Mouse (Mus musculus) myocyte (in vitro differentiated cells): ENCODE measurements around the gene Slco2b1. TPM values are rescaled to one million over a fixed set of nuclear protein-coding genes. Genes with fewer than 3 reads are reported as not detected.

Experiments
- H3K27me3 ChIP-seq: one replicate; pipeline ENCODE4 v1.6.1; 2011; ENCODE audit not compliant: control insufficient read depth, insufficient read depth, insufficient read length
- H3K36me3 ChIP-seq: one replicate; pipeline ENCODE4 v1.6.1; 2011; ENCODE audit not compliant: control insufficient read depth, insufficient read depth
- H3K4me2 ChIP-seq: one replicate; pipeline ENCODE4 v1.6.1; 2011; ENCODE audit warnings: low read depth, control low read depth
- H3K4me3 ChIP-seq: one replicate; pipeline ENCODE4 v1.5.1; 2011; ENCODE audit warnings: mild to moderate bottlenecking, control low read depth, moderate library complexity
- H3K79me2 ChIP-seq: one replicate; pipeline ENCODE4 v1.6.1; 2011; ENCODE audit not compliant: control insufficient read depth, insufficient read depth
- H3ac ChIP-seq: one replicate; pipeline ENCODE4 v1.6.1; 2011; ENCODE audit not compliant: control insufficient read depth, insufficient read length
- CEBPB ChIP-seq: IDR thresholded peaks from 2 replicates; pipeline ENCODE4 v1.6.1; 2011; ENCODE audit warnings: mild to moderate bottlenecking, moderate library complexity; ENCODE audit not compliant: poor library complexity, insufficient read depth, severe bottlenecking
- E2F4 ChIP-seq: IDR thresholded peaks from one replicate; pipeline ENCODE4 v1.6.1; 2011; ENCODE audit warnings: mild to moderate bottlenecking, control low read depth, moderate library complexity; ENCODE audit not compliant: insufficient read depth
- MAX ChIP-seq: IDR thresholded peaks from one replicate; pipeline ENCODE4 v1.6.1; 2011; ENCODE audit warnings: low read depth, mild to moderate bottlenecking, control low read depth
- MYOD1 ChIP-seq, 3 experiments: IDR thresholded peaks; one replicate each; pipeline ENCODE4 v1.6.1; 2011; ENCODE audit warnings: control low read depth in 2 of 3, low read depth in 2 of 3, mild to moderate bottlenecking in 2 of 3, moderate library complexity in 1 of 3; ENCODE audit not compliant: insufficient read length in 2 of 3, control insufficient read depth in 1 of 3
- MYOG ChIP-seq, 3 experiments: IDR thresholded peaks; one replicate each; pipeline ENCODE4 v1.6.1; 2011; ENCODE audit warnings: control low read depth in 2 of 3, low read depth in 2 of 3, mild to moderate bottlenecking in 2 of 3; ENCODE audit not compliant: insufficient read length in 2 of 3, control insufficient read depth in 1 of 3, insufficient read depth in 1 of 3
- POLR2A ChIP-seq: IDR thresholded peaks from one replicate; pipeline ENCODE4 v1.6.1; 2011; ENCODE audit warnings: low read depth, mild to moderate bottlenecking, control low read depth, moderate library complexity; ENCODE audit not compliant: insufficient read length
- POLR2AphosphoS2 ChIP-seq: IDR thresholded peaks from one replicate; pipeline ENCODE4 v1.6.1; 2011; ENCODE audit warnings: low read depth, control low read depth; ENCODE audit not compliant: insufficient read length
- REST ChIP-seq: IDR thresholded peaks from one replicate; pipeline ENCODE4 v1.6.1; 2011; ENCODE audit warnings: mild to moderate bottlenecking, control low read depth, moderate library complexity; ENCODE audit not compliant: insufficient read depth, insufficient read length
- SRF ChIP-seq: IDR thresholded peaks from one replicate; pipeline ENCODE4 v1.6.1; 2011; ENCODE audit warnings: low read depth; ENCODE audit not compliant: control insufficient read depth, insufficient read length
- TCF12 ChIP-seq: IDR thresholded peaks from one replicate; pipeline ENCODE4 v1.6.1; 2011; ENCODE audit warnings: mild to moderate bottlenecking, control low read depth; ENCODE audit not compliant: poor library complexity, insufficient read depth, severe bottlenecking
- TCF3 ChIP-seq: IDR thresholded peaks from one replicate; pipeline ENCODE4 v1.6.1; 2011; ENCODE audit warnings: low read depth, control low read depth; ENCODE audit not compliant: insufficient read length
- USF1 ChIP-seq: IDR thresholded peaks from one replicate; pipeline ENCODE4 v1.6.1; 2011; ENCODE audit warnings: low read depth, mild to moderate bottlenecking, control low read depth, moderate library complexity
- polyA plus RNA-seq: library from polyadenylated mRNA; unstranded; fragments of >200 nt; fragmentation: generic; extraction: Trizol; gene quantifications from one replicate; pipeline ENCODE4 v1.2.1, GENCODE M21; 2012; ENCODE audit warnings: missing spikeins

Slco2b1 gene
- polyA plus RNA-seq, 1 experiment = 0.01 TPM

GRCm38 (mm10) chr7:99712431-99712830 lies 1.3 kb upstream of the Slco2b1 start:
- H3K4me2 ChIP-seq = no peak overlapping the region
- H3K79me2 ChIP-seq = no peaks in the 10 kb centered on the region
- H3K4me3 ChIP-seq = no peak overlapping the region
- TF ChIP-seq REST = no peak
- peaks cover 14% of the 10 kb centered on the region for H3K27me3 ChIP-seq
- no peak overlapping the region for H3ac ChIP-seq
- H3K36me3 ChIP-seq = no peaks in the 10 kb centered on the region

GRCm38 (mm10) chr7:99710476-99710875 lies 664 bp downstream of the Slco2b1 start:
- peaks cover 23% of the 10 kb centered on the region for H3K27me3 ChIP-seq
- TF ChIP-seq CEBPB (no peak), MAX (no peak), POLR2A (no peak)
- no peak overlapping the region for H3ac ChIP-seq
- no peaks in the 10 kb centered on the region for H3K36me3 ChIP-seq
- H3K79me2 ChIP-seq = no peaks in the 10 kb centered on the region
- no peak overlapping the region for H3K4me2 ChIP-seq
- H3K4me3 ChIP-seq = no peak overlapping the region

- no peak overlapping the region for H3K4me2 ChIP-seq
- H3ac ChIP-seq = no peak overlapping the region
- H3K27me3 ChIP-seq = peaks cover 23% of the 10 kb centered on the region
- no peaks in the 10 kb centered on the region for H3K79me2 ChIP-seq
- no peaks in the 10 kb centered on the region for H3K36me3 ChIP-seq
- no peak overlapping the region for H3K4me3 ChIP-seq
- TF ChIP-seq SRF = no peak
- TF ChIP-seq CEBPB = no peak
- no peak for TF ChIP-seq TCF3
- no peak for TF ChIP-seq E2F4
- no peak for TF ChIP-seq POLR2A
- no peak for TF ChIP-seq MAX
- TF ChIP-seq MYOG (IDR thresholded peaks at IDR 0.05; ENCODE audit: control insufficient read depth in 1 of 3, insufficient read depth in 1 of 3, insufficient read length in 2 of 3, low read depth in 2 of 3) = no peak
- TF ChIP-seq REST = no peak
- no peak for TF ChIP-seq USF1
- TF ChIP-seq MYOD1 (IDR thresholded peaks at IDR 0.05; ENCODE audit: control insufficient read depth in 1 of 3, insufficient read length in 2 of 3, low read depth in 2 of 3) = no peak
- no peak for TF ChIP-seq POLR2AphosphoS2
- no peak for TF ChIP-seq TCF12
Measured at GRCm38 (mm10) chr7:99709992-99710391, 1.1 kb downstream of the Slco2b1 start.

- Histone ChIP-seq H3K36me3 (no peaks in the 10 kb centered on the region), H3K79me2 (no peaks in the 10 kb centered on the region), H3ac (no peak overlapping the region), H3K4me3 (no peak overlapping the region), H3K4me2 (no peak overlapping the region), H3K27me3 (peaks cover 23% of the 10 kb centered on the region)
- TF ChIP-seq MYOD1 (IDR thresholded peaks at IDR 0.05; ENCODE audit: control insufficient read depth in 1 of 3, insufficient read length in 2 of 3, low read depth in 2 of 3) (no peak), TCF3 (no peak), TCF12 (no peak), POLR2A (no peak), MAX (no peak), SRF (no peak)
Measured at GRCm38 (mm10) chr7:99708750-99709149, 2.4 kb downstream of the Slco2b1 start.

GRCm38 (mm10) chr7:99708301-99708721 lies 2.8 kb downstream of the Slco2b1 start:
- Histone ChIP-seq H3K4me3 (no peak overlapping the region), H3K36me3 (no peaks in the 10 kb centered on the region), H3K27me3 (peaks cover 23% of the 10 kb centered on the region), H3K4me2 (no peak overlapping the region), H3K79me2 (no peaks in the 10 kb centered on the region), H3ac (no peak overlapping the region)
- TF ChIP-seq POLR2A = no peak
- no peak for TF ChIP-seq POLR2AphosphoS2
- TF ChIP-seq SRF = no peak

- no peaks in the 10 kb centered on the region for H3K36me3 ChIP-seq
- TF ChIP-seq E2F4 (no peak), MYOG (IDR thresholded peaks at IDR 0.05; ENCODE audit: control insufficient read depth in 1 of 3, insufficient read depth in 1 of 3, insufficient read length in 2 of 3, low read depth in 2 of 3) (no peak), CEBPB (no peak), TCF3 (no peak), MYOD1 (IDR thresholded peaks at IDR 0.05; ENCODE audit: control insufficient read depth in 1 of 3, insufficient read length in 2 of 3, low read depth in 2 of 3) (no peak), SRF (no peak), POLR2A (no peak), USF1 (no peak), MAX (no peak), POLR2AphosphoS2 (no peak), TCF12 (no peak), REST (no peak)
- H3ac ChIP-seq = no peak overlapping the region
- no peak overlapping the region for H3K4me3 ChIP-seq
- H3K79me2 ChIP-seq = no peaks in the 10 kb centered on the region
- H3K4me2 ChIP-seq = no peak overlapping the region
- peaks cover 23% of the 10 kb centered on the region for H3K27me3 ChIP-seq
Measured at GRCm38 (mm10) chr7:99707671-99708070, 3.5 kb downstream of the Slco2b1 start.
